Mouse (Mus musculus) heart, postnatal 4 days (tissue): ENCODE measurements around the gene Tcf25. TPM values are rescaled to one million over a fixed set of nuclear protein-coding genes. Genes with fewer than 3 reads are reported as not detected.
"Not testable (repeated sequence)": the region's sequence is repeated elsewhere in the genome, so short reads cannot be mapped to it uniquely, and the experiment has no call there.

Experiments used
- DNase-seq: peaks from one replicate; pipeline ENCODE4 v3.0.0; 2021
- total RNA-seq, 2 experiments: library from RNA; stranded (reverse); gene quantifications; 2 replicates each; pipeline ENCODE4 v1.2.3; 2021

The Tcf25 gene
- total RNA-seq, 2 experiments from 2014 or later, result 174 to 178 TPM

- DNase-seq, result not testable (repeated sequence)
Observed at GRCm38 (mm10) chr8:123430936-123431335, 57.4 kb downstream of the Tcf25 start.

DNA sequence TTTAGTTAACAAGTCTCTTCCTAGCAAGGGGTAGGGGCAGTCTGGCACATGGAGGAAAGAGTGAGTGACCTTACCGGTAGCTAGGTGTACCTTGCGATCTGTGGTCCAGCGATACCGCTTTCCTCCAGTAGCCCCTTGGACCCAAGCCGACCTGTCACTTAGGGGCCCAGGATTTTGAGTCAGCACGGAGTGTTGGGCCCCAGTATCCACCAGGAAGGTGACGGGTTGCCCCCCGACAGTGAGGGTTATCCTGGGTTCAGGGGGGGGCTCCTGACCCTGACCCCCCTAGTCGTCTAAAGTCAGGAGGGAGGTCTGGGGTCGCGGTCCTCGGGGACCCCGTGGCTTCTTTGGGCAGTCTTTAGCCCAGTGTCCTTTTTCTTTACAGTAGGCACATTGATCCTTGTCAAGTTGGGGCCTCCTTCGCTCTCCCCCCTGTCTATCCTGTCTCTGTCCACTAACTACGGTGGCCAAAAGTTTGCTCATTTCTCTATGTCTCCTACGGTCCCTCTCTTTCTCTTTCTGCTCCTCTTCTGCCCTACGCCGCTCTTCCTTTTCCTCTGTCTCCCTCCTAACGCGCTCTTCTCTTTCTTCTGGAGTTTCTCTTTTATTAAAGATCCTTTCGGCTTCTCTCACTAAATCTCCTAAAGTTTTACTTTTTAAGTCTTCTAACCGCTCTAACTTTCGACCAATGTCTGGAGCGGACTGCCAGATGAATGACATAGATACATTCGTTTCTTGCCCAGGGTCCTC, 58.2 kb downstream of the Tcf25 start:
- no peak for DNase-seq

DNA sequence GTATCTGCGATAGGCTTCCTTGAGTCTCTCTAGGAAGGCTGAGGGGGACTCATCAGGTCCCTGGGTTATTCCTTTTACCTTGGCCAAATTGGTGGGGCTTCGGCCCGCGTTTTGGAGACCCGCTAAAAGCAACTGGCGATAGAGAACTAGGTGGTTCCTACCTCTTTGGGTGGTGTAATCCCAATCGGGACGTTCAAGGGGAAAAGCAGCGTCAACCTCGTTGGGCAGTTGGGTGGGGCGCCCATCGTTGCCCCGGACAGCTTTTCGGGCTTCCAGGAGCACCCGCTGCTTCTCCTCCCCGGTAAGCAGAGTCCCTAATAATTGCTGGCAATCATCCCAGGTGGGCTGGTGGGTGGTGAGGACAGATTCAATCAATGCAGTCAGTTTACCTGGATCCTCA, 58.8 kb downstream of the Tcf25 start:
- DNase-seq, result no peak

- not testable (repeated sequence) for DNase-seq
Observed at GRCm38 (mm10) chr8:123433241-123433974, 59.9 kb downstream of the Tcf25 start.

GRCm38 (mm10) chr8:123441788-123442187, 68.2 kb downstream of the Tcf25 start:
- DNase-seq, result no peak

- no peak for DNase-seq
Observed at GRCm38 (mm10) chr8:123442351-123442750, 68.8 kb downstream of the Tcf25 start.

DNA sequence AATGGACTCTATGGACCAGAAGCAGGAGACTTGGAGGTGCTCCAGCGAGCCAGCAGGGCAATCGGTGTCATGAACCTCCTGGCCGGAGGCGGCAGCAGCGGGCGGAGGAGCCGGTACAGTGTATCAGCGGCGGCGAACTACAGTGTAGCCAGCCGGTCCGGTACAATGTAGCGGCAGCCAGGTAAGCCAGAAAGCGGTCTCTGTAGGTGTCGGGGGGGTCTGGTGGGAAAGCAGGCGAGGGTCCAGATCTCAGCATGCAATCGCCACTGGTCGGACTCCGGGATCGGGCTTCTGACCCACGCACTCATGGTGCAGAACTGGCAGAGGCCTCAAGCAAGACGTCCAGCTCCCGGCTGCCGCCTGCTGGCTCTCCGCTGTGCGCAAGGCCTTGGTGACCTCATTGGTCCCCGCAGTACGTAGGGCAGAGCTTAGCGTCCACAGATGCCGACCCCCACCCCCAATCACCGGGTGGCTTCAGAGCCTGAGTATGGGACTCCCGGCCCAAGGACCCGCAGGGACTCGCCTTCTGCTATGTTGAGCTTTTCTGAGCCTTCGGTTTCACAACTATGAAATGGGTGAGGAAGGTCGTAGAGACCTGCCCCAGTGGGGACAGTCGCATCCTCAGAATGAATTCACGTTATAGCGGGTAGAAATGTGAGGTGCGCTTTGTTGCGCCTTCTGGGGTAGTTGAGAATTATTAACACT, 69.5 kb downstream of the Tcf25 start:
- DNase-seq, result peak; percentile 96

DNA sequence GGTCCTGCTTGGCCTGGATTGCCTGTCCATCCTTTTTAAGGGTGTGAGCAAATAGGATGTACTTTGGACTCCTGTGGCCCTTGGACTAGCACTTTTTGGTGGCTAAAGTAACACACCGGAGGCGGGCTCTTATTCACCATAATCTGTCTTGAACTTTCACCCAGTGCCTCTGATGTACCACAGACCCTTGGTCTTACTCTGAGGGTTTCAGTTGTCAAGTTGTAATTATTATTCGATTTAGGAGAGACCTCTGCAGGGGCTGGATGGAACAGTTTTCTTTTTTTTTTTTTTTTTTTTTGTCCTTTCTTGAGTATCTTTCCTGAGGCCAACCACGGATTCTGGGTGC, 70.0 kb downstream of the Tcf25 start:
- DNase-seq, result no peak

DNA sequence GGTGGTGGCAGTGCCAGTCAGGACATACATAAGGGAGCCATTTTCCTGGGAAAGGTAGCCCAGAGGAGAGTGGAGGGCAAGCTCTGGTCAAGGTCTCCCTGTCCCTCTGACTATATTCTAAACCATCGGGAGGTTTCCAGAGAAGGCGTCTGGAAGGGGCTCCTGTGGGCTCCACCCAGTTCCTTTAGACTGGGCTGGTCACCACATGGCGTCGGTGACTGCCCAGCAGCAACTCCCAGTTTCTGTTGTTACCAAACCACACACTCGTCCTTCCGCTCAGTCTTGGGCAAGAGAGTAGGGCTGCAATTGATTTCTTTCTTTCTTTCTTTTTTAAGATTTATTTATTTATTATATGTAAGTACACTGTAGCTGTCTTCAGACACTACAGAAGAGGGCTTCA, 70.6 kb downstream of the Tcf25 start:
- DNase-seq, result no peak

- DNase-seq, result no peak
Observed at GRCm38 (mm10) chr8:123445981-123446380, 72.4 kb downstream of the Tcf25 start.

- DNase-seq, result peak; percentile 16
Observed at GRCm38 (mm10) chr8:123446799-123447198, 73.2 kb downstream of the Tcf25 start.

DNA sequence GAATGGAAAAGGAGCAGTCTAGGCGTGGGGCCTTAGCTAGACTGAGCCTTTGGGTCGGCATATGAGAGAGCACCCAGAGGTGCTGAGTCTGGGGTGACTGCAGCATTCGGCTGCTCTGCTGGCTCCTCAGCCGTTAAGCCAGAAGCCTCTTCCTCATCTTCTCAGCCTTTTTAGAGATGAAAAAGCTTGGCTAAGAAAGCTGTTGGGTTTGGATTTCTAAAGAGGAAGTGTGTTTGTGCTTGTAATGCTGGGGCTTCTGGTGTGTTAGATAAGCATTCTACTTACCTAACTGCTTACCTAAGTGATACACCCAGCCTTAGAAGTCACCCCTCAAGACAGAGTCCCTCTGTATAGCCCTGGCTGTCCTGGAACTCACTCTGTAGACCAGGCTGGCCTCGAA, 77.2 kb downstream of the Tcf25 start:
- no peak for DNase-seq

DNA sequence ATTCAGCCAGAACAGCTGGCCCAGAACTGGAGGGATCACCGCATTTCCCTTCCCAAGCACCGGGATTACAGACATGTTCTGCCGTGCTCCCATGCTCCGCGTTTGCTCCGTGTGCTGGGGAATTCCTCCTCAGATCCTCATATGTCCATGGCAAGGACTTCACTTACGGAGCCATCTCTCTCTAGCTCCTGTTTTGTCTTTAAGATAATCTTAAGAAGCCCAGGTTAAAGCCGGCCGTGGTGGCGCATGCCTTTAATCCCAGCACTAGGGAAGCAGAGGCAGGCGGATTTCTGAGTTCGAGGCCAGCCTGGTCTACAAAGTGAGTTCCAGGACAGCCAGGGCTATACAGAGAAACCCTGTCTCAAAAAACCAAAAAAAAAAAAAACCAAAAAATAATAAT, 78.2 kb downstream of the Tcf25 start:
- DNase-seq, result not testable (repeated sequence)

GRCm38 (mm10) chr8:123452149-123452548, 78.6 kb downstream of the Tcf25 start:
- DNase-seq, result no peak

GRCm38 (mm10) chr8:123453291-123453690, 79.7 kb downstream of the Tcf25 start:
- no peak for DNase-seq

Other genes with a start within 250 kb of the Tcf25 start
- 1 to 10 TPM; 1.3 to 1.6 TPM for gene Sult5a1, start 215.4 kb upstream of the Tcf25 start, total RNA-seq
- 10 to 100 TPM in 1 of 2 experiments, 1 to 10 TPM in 1; 7.5 to 11.6 TPM for gene Dpep1, start 187.5 kb upstream of the Tcf25 start, total RNA-seq
- 10 to 100 TPM; 59.6 to 60.3 TPM for gene Chmp1a, start 161.0 kb upstream of the Tcf25 start, total RNA-seq
- 10 to 100 TPM; 20.9 to 22.2 TPM for gene Spata33, start 160.9 kb upstream of the Tcf25 start, total RNA-seq
- gene Cdk10, start 148.9 kb upstream of the Tcf25 start, total RNA-seq, result 10 to 100 TPM; 33.6 to 38.4 TPM
- 1 to 10 TPM; 3.7 to 4.2 TPM for gene Spata2l, start 137.5 kb upstream of the Tcf25 start, total RNA-seq
- 10 to 100 TPM; 14.4 to 14.8 TPM for gene Zfp276, start 119.6 kb upstream of the Tcf25 start, total RNA-seq
- gene Vps9d1, start 119.4 kb upstream of the Tcf25 start, total RNA-seq, result 10 to 100 TPM; 26.4 to 27.3 TPM
- 10 to 100 TPM; 16.7 to 22.9 TPM for gene Fanca, start 55.2 kb upstream of the Tcf25 start, total RNA-seq
- under 1 TPM; 0.38 to 0.61 TPM for gene Spire2, start 41.0 kb upstream of the Tcf25 start, total RNA-seq
- gene Mc1r, start 33.4 kb downstream of the Tcf25 start, total RNA-seq, result not detected
- gene Tubb3, start 37.7 kb downstream of the Tcf25 start, total RNA-seq, result 1 to 10 TPM; 1.8 to 2.5 TPM
- gene Def8, start 49.8 kb downstream of the Tcf25 start, total RNA-seq, result 10 to 100 TPM; 65.4 to 68.0 TPM
- 10 to 100 TPM; 56.2 to 56.3 TPM for gene Afg3l1, start 104.2 kb downstream of the Tcf25 start, total RNA-seq
- not detected for gene Dbndd1, start 141.7 kb downstream of the Tcf25 start, total RNA-seq
- 1 to 10 TPM; 6.7 to 7.0 TPM for gene Gas8, start 145.1 kb downstream of the Tcf25 start, total RNA-seq